Mouse (Mus musculus) megakaryocyte, embryonic 14.5 days (primary cell): ENCODE data around the gene Gm49361.

Source experiments
- FLI1 ChIP-seq: IDR thresholded peaks from 2 replicates; pipeline ENCODE4 v1.6.1; 2012; ENCODE audit warnings: low read length, inconsistent platforms, mixed read lengths
- GATA1 ChIP-seq: IDR thresholded peaks from 3 replicates; pipeline ENCODE4 v1.6.1; 2012; ENCODE audit warnings: mixed read lengths, low read length, inconsistent platforms, borderline replicate concordance

DNA sequence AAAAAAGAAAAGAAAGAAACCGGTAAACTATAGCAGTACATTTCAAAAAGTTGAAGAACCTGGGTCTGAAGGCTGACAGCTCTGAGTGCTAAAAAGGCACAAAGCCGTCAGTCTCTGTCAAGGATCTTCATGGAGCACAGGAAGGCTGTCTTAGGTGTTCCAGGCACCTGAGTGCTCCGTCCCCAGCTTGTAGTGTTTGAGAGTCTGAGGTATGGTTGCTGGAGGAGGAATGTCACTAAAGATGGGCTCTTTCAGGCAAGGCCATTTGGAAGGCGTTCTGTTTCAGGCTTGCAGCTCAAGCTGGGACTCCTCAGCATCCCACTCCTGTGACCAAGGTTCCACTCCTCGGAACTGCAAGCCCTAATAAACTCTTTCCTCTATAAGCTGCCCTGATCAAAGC lies 58.5 kb downstream of the Gm49361 start:
- TF ChIP-seq FLI1 (no peak), GATA1 (no peak)
